Mouse (Mus musculus) lung, postnatal 14 days (tissue): ENCODE results near the gene Lrrk2.
"Not testable (repeated sequence)": the region's sequence is repeated elsewhere in the genome, so short reads cannot be mapped to it uniquely, and the experiment has no call there.

Experiments used
- DNase-seq: peaks from one replicate; pipeline ENCODE4 v3.0.0; 2021

Gene Lrrk2

GRCm38 (mm10) chr15:91864130-91864529, 191.2 kb downstream of the Lrrk2 start:
- not testable (repeated sequence) for DNase-seq
